Mouse (Mus musculus): Measurements from ENCODE around the gene Tmem245. TPM values are rescaled to one million over a fixed set of nuclear protein-coding genes. Genes with fewer than 3 reads are reported as not detected.

Gene Tmem245
- polyA plus RNA-seq, 1 experiment from 2014 or later = 11.2 TPM

DNA sequence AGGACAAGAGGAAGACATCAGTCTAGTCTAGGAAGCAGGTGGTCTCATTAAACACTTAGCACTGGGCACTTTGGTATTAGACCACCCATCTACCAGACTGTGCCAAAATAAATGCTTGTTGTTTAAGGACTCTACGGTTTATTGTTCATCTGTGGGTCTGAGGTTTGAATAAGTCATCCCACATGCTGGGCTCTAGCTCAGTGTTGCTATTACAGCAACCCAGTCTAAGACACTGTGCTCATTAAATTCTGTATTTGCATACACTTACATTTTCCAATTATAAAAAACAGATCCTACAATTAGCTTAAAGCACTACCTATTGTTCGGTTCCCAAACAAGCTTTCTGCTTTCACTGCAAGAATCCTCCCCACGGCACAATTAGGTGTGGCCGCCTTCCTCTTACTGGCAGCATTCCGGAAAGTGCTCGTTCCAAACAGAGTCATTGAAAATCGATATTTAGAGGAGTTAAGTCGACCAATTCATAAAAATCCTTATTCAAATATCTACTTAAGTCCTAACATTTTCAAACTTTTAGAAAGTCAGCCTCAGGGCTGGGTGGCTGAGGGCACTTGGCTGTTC lies 90.8 kb downstream of the Tmem245 start:
- H3K36me3 ChIP-seq = no peaks in the 10 kb centered on the region; the same call in 1 of the 2 replicates
- ATAC-seq (ENCODE audit: low FRiP score, low read depth) = no peak
- H3K4me3 ChIP-seq = no peak overlapping the region
- no peaks in the 10 kb centered on the region for H3K27me3 ChIP-seq (replicated peaks)
- no peaks in the 10 kb centered on the region for H3K4me1 ChIP-seq
- no peak overlapping the region for H3K27ac ChIP-seq
- H3K4me2 ChIP-seq (replicated peaks) = no peak overlapping the region
- no peaks in the 10 kb centered on the region for H3K9me3 ChIP-seq
- no peak overlapping the region for H3K9ac ChIP-seq
- WGBS = 91% methylated on average over 8 of the region's 8 CpGs

- Histone ChIP-seq H3K4me1 (no peaks in the 10 kb centered on the region), H3K27ac (no peak overlapping the region), H3K4me3 (no peak overlapping the region), H3K9me3 (no peaks in the 10 kb centered on the region), H3K4me2 (replicated peaks) (no peak overlapping the region), H3K27me3 (replicated peaks) (no peaks in the 10 kb centered on the region), H3K9ac (no peak overlapping the region), H3K36me3 (no peaks in the 10 kb centered on the region; the same call in 1 of the 2 replicates)
- 91% methylated on average over 5 of the region's 5 CpGs for WGBS
- ATAC-seq (ENCODE audit: low FRiP score, low read depth) = no peak
These were observed 91.3 kb downstream of the Tmem245 start for GRCm38 (mm10) chr4:56855935-56856334.

GRCm38 (mm10) chr4:56850724-56851123 lies 96.5 kb downstream of the Tmem245 start:
- no peak for ATAC-seq (ENCODE audit: low FRiP score, low read depth)
- H3K9ac ChIP-seq = no peak overlapping the region
- 60% methylated on average over 6 of the region's 6 CpGs for WGBS
- H3K27ac ChIP-seq = no peak overlapping the region
- no peak overlapping the region for H3K4me3 ChIP-seq
- H3K27me3 ChIP-seq (replicated peaks) = no peaks in the 10 kb centered on the region
- no peaks in the 10 kb centered on the region for H3K4me1 ChIP-seq
- no peaks in the 10 kb centered on the region for H3K9me3 ChIP-seq
- H3K4me2 ChIP-seq (replicated peaks) = no peak overlapping the region
- peaks cover 2% of the 10 kb centered on the region for H3K36me3 ChIP-seq

- Histone ChIP-seq H3K4me1 (no peaks in the 10 kb centered on the region), H3K4me2 (replicated peaks) (no peak overlapping the region), H3K9me3 (no peaks in the 10 kb centered on the region), H3K27me3 (replicated peaks) (no peaks in the 10 kb centered on the region), H3K27ac (no peak overlapping the region), H3K9ac (no peak overlapping the region), H3K4me3 (no peak overlapping the region), H3K36me3 (peaks cover 20% of the 10 kb centered on the region)
- no peak for ATAC-seq (ENCODE audit: low FRiP score, low read depth)
- 92% methylated on average over 6 of the region's 6 CpGs for WGBS
These were observed 99.2 kb downstream of the Tmem245 start for GRCm38 (mm10) chr4:56848044-56848443.

GRCm38 (mm10) chr4:56847400-56847799 lies 99.8 kb downstream of the Tmem245 start:
- H3K9ac ChIP-seq = no peak overlapping the region
- H3K27me3 ChIP-seq (replicated peaks) = no peaks in the 10 kb centered on the region
- H3K4me2 ChIP-seq (replicated peaks) = no peak overlapping the region
- WGBS = 86% methylated on average over 3 of the region's 3 CpGs
- no peak overlapping the region for H3K27ac ChIP-seq
- no peaks in the 10 kb centered on the region for H3K4me1 ChIP-seq
- no peaks in the 10 kb centered on the region for H3K9me3 ChIP-seq
- no peak overlapping the region for H3K4me3 ChIP-seq
- peaks cover 21% of the 10 kb centered on the region for H3K36me3 ChIP-seq
- ATAC-seq (ENCODE audit: low FRiP score, low read depth) = no peak

DNA sequence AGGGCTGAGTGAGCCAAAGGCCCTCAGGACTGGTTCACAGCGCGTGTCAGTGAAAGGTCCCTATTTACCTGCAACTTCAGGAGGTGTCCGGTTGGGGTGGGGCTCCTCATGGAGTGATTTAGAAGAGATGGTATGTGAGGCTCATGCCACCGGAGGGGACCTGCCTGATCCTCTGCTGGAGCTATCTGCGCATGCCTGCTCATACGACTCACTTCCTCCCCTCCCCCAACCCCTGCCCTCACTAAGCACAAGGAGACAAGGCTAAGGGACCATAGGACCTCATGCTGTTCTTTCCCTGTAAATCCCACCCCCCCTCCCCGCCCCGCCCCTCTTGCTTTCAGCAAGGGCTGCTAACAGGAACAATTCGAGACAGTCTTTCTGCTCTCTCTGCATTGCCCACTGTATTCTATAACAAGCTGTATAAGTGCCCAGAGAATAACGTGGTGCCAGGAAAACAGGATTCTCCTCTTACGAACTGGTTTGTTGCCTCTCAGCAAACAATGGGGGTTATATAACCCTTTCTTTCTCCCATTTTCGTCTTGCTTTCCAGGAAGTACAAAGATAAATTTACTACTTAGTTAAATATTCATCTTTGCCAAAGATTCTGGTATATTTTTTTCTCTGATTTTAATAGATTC lies 101.2 kb downstream of the Tmem245 start:
- H3K4me3 ChIP-seq = no peak overlapping the region
- 56% methylated on average over 12 of the region's 12 CpGs for WGBS
- no peak overlapping the region for H3K4me2 ChIP-seq (replicated peaks)
- H3K4me1 ChIP-seq = no peaks in the 10 kb centered on the region
- 0 out of 2 replicates have a peak, but pooled peaks have one; percentile 21 for ATAC-seq (ENCODE audit: low FRiP score, low read depth)
- H3K36me3 ChIP-seq = peaks cover 34% of the 10 kb centered on the region
- no peak overlapping the region for H3K27ac ChIP-seq
- H3K9ac ChIP-seq = no peak overlapping the region
- no peaks in the 10 kb centered on the region for H3K27me3 ChIP-seq (replicated peaks)
- no peaks in the 10 kb centered on the region for H3K9me3 ChIP-seq

DNA sequence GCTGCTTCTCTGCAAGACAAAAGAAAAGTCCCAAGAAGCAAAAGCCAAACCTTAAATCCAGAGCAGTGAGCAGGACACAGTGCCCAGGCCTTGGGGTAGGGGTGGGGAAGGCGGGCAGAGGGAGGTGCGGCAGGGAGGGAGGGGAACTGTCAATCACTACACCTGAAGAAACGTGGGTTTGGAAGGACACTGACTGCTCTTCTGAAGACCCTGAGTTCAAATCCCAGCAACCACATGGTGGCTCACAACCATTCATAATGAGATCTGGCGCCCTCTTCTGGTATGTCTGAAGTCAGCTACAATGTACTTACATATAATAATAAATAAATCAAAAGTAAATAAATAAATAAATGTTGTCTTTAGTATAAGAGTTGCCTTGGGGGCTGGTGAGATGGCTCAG lies 102.3 kb downstream of the Tmem245 start:
- ATAC-seq (ENCODE audit: low FRiP score, low read depth) = no peak
- H3K27ac ChIP-seq = no peak overlapping the region
- no peaks in the 10 kb centered on the region for H3K9me3 ChIP-seq
- no peaks in the 10 kb centered on the region for H3K27me3 ChIP-seq (replicated peaks)
- WGBS = 94% methylated on average over 4 of the region's 4 CpGs
- H3K4me2 ChIP-seq (replicated peaks) = no peak overlapping the region
- no peaks in the 10 kb centered on the region for H3K4me1 ChIP-seq
- no peak overlapping the region for H3K4me3 ChIP-seq
- H3K9ac ChIP-seq = no peak overlapping the region
- H3K36me3 ChIP-seq = peaks cover 45% of the 10 kb centered on the region

DNA sequence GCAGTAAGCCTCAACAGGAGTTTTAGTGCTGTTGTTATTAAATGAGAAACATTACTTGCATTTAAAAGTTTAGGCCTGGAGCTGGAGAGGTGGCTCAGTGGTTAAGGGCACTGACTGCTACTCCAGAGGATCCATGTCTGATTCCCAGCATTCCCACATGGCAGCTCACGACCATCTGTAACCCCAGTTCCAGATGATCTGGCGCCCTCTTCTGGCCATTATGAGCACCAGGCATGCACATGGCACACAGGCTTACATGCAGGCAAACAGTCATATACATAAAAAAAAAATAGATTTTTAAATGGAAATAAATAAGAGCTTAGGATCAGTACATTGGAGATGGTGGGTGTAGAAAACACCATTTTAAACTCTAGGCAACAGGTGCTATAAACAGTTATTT lies 103.3 kb downstream of the Tmem245 start:
- H3K4me3 ChIP-seq = no peak overlapping the region
- H3K27me3 ChIP-seq (replicated peaks) = no peaks in the 10 kb centered on the region
- H3K4me2 ChIP-seq (replicated peaks) = no peak overlapping the region
- no peaks in the 10 kb centered on the region for H3K4me1 ChIP-seq
- H3K9ac ChIP-seq = no peak overlapping the region
- 90% methylated on average over 2 of the region's 2 CpGs for WGBS
- H3K27ac ChIP-seq = no peak overlapping the region
- ATAC-seq (ENCODE audit: low FRiP score, low read depth) = no peak
- H3K36me3 ChIP-seq = peaks cover 48% of the 10 kb centered on the region
- no peaks in the 10 kb centered on the region for H3K9me3 ChIP-seq

- Histone ChIP-seq H3K4me3 (no peak overlapping the region), H3K27ac (no peak overlapping the region), H3K9ac (no peak overlapping the region), H3K4me2 (replicated peaks) (no peak overlapping the region), H3K9me3 (no peaks in the 10 kb centered on the region), H3K4me1 (no peaks in the 10 kb centered on the region), H3K27me3 (replicated peaks) (no peaks in the 10 kb centered on the region), H3K36me3 (peaks cover 55% of the 10 kb centered on the region)
- WGBS = 87% methylated on average over 7 of the region's 7 CpGs
- no peak for ATAC-seq (ENCODE audit: low FRiP score, low read depth)
These were observed 104.7 kb downstream of the Tmem245 start for GRCm38 (mm10) chr4:56842501-56842900.

DNA sequence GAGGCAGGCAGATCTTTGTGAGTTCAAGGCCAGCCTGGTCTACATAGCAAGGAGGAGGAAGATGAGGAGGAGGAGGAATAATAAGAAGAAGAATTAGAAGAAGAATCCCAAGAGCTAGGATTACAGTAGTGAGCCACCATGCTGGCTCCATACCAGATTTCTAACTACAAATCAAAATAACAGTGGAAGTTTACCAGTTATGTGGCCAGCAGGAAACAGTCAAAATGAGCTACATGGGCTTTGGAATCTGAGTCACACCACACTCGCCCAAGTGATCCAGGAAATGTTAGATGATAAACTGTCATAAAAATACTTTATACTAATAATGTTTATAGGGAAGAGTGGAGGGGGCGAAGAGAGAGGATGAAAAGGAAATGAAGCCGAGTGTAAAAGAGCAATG lies 106.9 kb downstream of the Tmem245 start:
- no peak overlapping the region for H3K27ac ChIP-seq
- no peaks in the 10 kb centered on the region for H3K27me3 ChIP-seq (replicated peaks)
- no peaks in the 10 kb centered on the region for H3K4me1 ChIP-seq
- no peak overlapping the region for H3K4me3 ChIP-seq
- H3K9me3 ChIP-seq = no peaks in the 10 kb centered on the region
- peaks cover 59% of the 10 kb centered on the region for H3K36me3 ChIP-seq
- no peak overlapping the region for H3K9ac ChIP-seq
- ATAC-seq (ENCODE audit: low FRiP score, low read depth) = no peak
- WGBS = 92% methylated on average over 3 of the region's 3 CpGs
- no peak overlapping the region for H3K4me2 ChIP-seq (replicated peaks)

DNA sequence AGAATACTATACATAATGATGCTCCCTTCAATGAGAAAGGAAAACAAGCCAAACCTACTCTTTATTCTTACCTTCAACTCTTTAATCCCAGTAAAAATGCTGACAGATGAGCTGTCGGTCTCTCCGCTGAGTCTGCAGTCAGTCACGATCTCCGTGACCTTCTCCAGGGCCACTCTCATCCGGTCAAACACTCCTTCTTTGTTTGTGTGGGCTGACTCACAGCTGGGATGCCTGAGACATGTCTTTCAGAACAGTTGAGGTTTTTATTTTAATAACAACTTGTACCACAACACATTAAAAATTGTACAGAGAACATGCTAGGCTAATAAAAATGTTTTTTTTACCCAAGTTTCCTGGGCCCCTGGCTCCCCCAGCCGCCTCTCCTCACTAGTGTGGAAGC lies 109.6 kb downstream of the Tmem245 start:
- H3K4me3 ChIP-seq = no peak overlapping the region
- H3K27me3 ChIP-seq (replicated peaks) = no peaks in the 10 kb centered on the region
- H3K4me2 ChIP-seq (replicated peaks) = no peak overlapping the region
- 86% methylated on average over 6 of the region's 6 CpGs for WGBS
- H3K27ac ChIP-seq = no peak overlapping the region
- H3K4me1 ChIP-seq = no peaks in the 10 kb centered on the region
- no peak overlapping the region for H3K9ac ChIP-seq
- ATAC-seq (ENCODE audit: low FRiP score, low read depth) = no peak
- peaks cover 63% of the 10 kb centered on the region for H3K36me3 ChIP-seq
- H3K9me3 ChIP-seq = no peaks in the 10 kb centered on the region

DNA sequence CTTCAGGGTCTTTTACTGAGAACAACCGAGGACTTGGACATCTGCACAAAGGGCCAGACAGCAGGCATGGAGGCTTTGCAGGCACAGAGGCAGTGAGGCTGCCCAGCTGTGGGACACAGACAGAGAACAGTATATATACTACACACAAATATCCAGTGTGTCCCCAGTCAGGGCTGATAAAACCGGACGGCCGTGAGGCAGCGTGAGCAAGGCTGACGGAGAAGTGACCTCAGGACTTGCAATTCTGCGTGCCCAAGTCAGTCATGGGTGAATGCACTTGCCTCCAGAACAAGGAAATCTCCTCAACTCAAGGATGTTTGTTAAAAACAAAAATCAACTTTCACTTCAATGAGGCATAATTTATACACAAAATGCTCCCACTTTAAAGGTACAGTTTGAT lies 115.2 kb downstream of the Tmem245 start:
- WGBS = 89% methylated on average over 7 of the region's 7 CpGs

More for the DNA sequence above, 115.2 kb downstream of the Tmem245 start:
- no peak for ATAC-seq (ENCODE audit: low FRiP score, low read depth)
- no peak overlapping the region for H3K4me3 ChIP-seq
- H3K9ac ChIP-seq = no peak overlapping the region
- H3K4me1 ChIP-seq = peaks cover 5% of the 10 kb centered on the region; the same call in 1 of the 2 replicates
- no peaks in the 10 kb centered on the region for H3K9me3 ChIP-seq
- H3K27ac ChIP-seq = no peak overlapping the region
- H3K27me3 ChIP-seq (replicated peaks) = no peaks in the 10 kb centered on the region
- H3K36me3 ChIP-seq = peaks cover 57% of the 10 kb centered on the region
- H3K4me2 ChIP-seq (replicated peaks) = no peak overlapping the region

All from neural tube, embryonic 12.5 days (tissue).